In the genomic region with DNA sequence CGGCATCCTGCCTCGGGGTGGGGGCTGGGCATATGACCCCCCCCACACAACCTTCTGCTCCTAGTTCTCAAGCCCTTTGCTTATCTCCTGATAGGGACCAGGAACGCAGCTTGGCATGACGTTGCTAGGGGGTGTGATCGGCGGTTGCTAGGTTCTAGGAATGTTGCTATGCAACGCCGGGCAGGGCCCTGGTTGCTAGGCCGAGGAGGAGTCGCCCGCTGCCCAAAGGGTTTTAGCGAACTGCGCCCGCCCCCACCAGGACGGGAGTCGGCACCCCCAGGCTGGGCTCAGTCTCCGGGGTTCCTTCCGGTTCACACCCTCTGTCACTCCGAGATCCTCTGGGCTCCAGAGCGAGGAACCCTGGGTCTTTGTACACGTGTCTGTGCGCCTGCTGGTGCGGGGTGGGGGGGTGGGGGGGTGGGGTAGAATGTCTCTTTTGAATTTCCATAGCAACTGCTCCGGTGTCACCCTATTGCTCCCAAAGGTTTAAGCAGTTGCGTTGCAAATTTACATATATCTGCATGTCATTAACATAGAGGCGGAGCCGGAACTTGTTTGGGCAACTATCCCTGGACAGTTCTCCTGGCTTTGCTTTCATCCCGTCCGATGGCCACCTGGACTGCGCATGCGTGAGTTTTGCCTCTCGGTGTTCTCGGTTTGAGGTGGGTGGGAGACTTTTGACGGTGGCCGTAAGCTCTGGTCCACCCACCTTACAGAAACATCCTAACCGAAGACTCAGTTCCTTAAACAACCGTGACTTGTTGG, we compare ENCODE assay signal across 8 mouse cellular contexts. TPM values are rescaled to one million over a fixed set of nuclear protein-coding genes. Genes with fewer than 3 reads are reported as not detected.
DNase-seq lines count a peak whose midpoint lies in the region; ATAC-seq and TF ChIP-seq lines count a peak whose summit lies in the region.

No protein-coding gene starts in this region.

- 1% methylated on average over 37 of the region's 37 CpGs for WGBS in hindbrain, embryonic 13.5 days
- 1% methylated on average over 37 of the region's 37 CpGs for WGBS in lung, embryonic 16.5 days
- under 1% methylated on average over 37 of the region's 37 CpGs for WGBS in olfactory bulb, adult 2 months

- peak overlapping the region; percentile 69 for H3K9ac ChIP-seq in hindbrain, embryonic 13.5 days
- peak overlapping the region; percentile 44 for H3K9ac ChIP-seq in lung, embryonic 16.5 days (ENCODE audit: low read length)

- peak; percentile 85 for ATAC-seq in hindbrain, embryonic 13.5 days (ENCODE audit: low FRiP score)
- peak; percentile 88 for ATAC-seq in lung, embryonic 16.5 days (ENCODE audit: low read depth)

- peak overlapping the region; percentile 87 for H3K27ac ChIP-seq in hindbrain, embryonic 13.5 days
- H3K27ac ChIP-seq in lung, embryonic 16.5 days (ENCODE audit: low read length): no peak overlapping the region
- H3K27ac ChIP-seq in olfactory bulb, adult 2 months (ENCODE audit: insufficient read depth, low read depth, low read length): peak overlapping the region; percentile 84

- H3K27me3 ChIP-seq in hindbrain, embryonic 13.5 days: peaks cover 12% of the 10 kb centered on the region; the same call in 1 of the 2 replicates
- H3K27me3 ChIP-seq in lung, embryonic 16.5 days (ENCODE audit: control insufficient read depth, insufficient read depth, low read depth, low read length): peaks cover 8% of the 10 kb centered on the region

- no peaks in the 10 kb centered on the region for H3K36me3 ChIP-seq in hindbrain, embryonic 13.5 days
- no peaks in the 10 kb centered on the region for H3K36me3 ChIP-seq in lung, embryonic 16.5 days (ENCODE audit: control insufficient read depth, insufficient read depth, low read length)

- H3K9me3 ChIP-seq in hindbrain, embryonic 13.5 days: no peaks in the 10 kb centered on the region
- H3K9me3 ChIP-seq in lung, embryonic 16.5 days (ENCODE audit: control insufficient read depth, low read length): no peaks in the 10 kb centered on the region

- peak overlapping the region; percentile 93 for H3K4me2 ChIP-seq in hindbrain, embryonic 13.5 days
- H3K4me2 ChIP-seq in lung, embryonic 16.5 days (ENCODE audit: low read depth, low read length): peak overlapping the region; percentile 68

- peak; percentile 96 for DNase-seq in R1 (ENCODE audit: low read depth, low spot score)
- peak; percentile 66 for DNase-seq in cerebellum, adult 9-10 months
- peak; percentile 87 to 89 for DNase-seq in frontal cortex, adult 2 months (ENCODE audit: extremely low spot score in 1 of 2, low spot score in 1 of 2)
- peak; percentile 84 to 88 for DNase-seq in layer of hippocampus, postnatal 14 days (ENCODE audit: low spot score in 2 of 2)
- peak; percentile 39 for DNase-seq in urinary bladder, adult 2 months (ENCODE audit: low spot score)

- no peak for TF ChIP-seq CTCF in olfactory bulb, adult 2 months (IDR thresholded peaks at IDR 0.05; ENCODE audit: insufficient read depth, low read depth, low read length)

- H3K4me3 ChIP-seq in hindbrain, embryonic 13.5 days: peak overlapping the region; percentile 44
- H3K4me3 ChIP-seq in lung, embryonic 16.5 days (ENCODE audit: low read length): peak overlapping the region; percentile 44
- peak overlapping the region; percentile 51 for H3K4me3 ChIP-seq in olfactory bulb, adult 2 months (ENCODE audit: insufficient read depth, low read depth, low read length)

- peaks cover 30% of the 10 kb centered on the region for H3K4me1 ChIP-seq in hindbrain, embryonic 13.5 days (replicated peaks)
- H3K4me1 ChIP-seq in lung, embryonic 16.5 days (replicated peaks; ENCODE audit: control insufficient read depth, insufficient read depth, low read length): peaks cover 13% of the 10 kb centered on the region
- H3K4me1 ChIP-seq in olfactory bulb, adult 2 months (ENCODE audit: control insufficient read depth, insufficient read depth, low read length): peaks cover 23% of the 10 kb centered on the region

- TF ChIP-seq POLR2A in olfactory bulb, adult 2 months (IDR thresholded peaks at IDR 0.05; ENCODE audit: insufficient read depth, low read depth, low read length): no peak; the same call in 1 of the 2 replicates

RNA-seq across cellular contexts. Expression of a gene that starts 24.3 kb away (rescaled TPM):
- polyA plus RNA-seq in frontal cortex, adult 2 months (2012; rRNA removed): 263 and 272 TPM in 2 replicates
- 9.3 and 11.3 TPM in 2 replicates for polyA plus RNA-seq in hindbrain, embryonic 13.5 days (2015; fragmentation: Nextera tagmentation; extraction: Ambion mirVana)
- 100 to 1,000 TPM; 451 to 472 TPM for total RNA-seq in layer of hippocampus, postnatal 14 days (2021)
- polyA plus RNA-seq in lung, embryonic 16.5 days (2015; fragmentation: Nextera tagmentation; extraction: Ambion mirVana): 0.40 and 1.0 TPM in 2 replicates
- not detected in 2 replicates for polyA plus RNA-seq in olfactory bulb, adult 2 months (2012; ENCODE audit: insufficient read depth, insufficient read length, low replicate concordance, missing spikeins)
- 4.0 and 5.4 TPM in 2 replicates for polyA plus RNA-seq in urinary bladder, adult 2 months (2012; rRNA removed)

RNA-seq across cellular contexts. Expression of a gene that starts 31.3 kb away (rescaled TPM):
- polyA plus RNA-seq in frontal cortex, adult 2 months (2012; rRNA removed): 0.40 TPM in 2 replicates
- polyA plus RNA-seq in hindbrain, embryonic 13.5 days (2015; fragmentation: Nextera tagmentation; extraction: Ambion mirVana): not detected in 2 replicates
- under 1 TPM; 0.09 to 0.21 TPM for total RNA-seq in layer of hippocampus, postnatal 14 days (2021)
- not detected in 2 replicates for polyA plus RNA-seq in lung, embryonic 16.5 days (2015; fragmentation: Nextera tagmentation; extraction: Ambion mirVana)
- not detected in 2 replicates for polyA plus RNA-seq in olfactory bulb, adult 2 months (2012; ENCODE audit: insufficient read depth, insufficient read length, low replicate concordance, missing spikeins)
- not detected in 2 replicates for polyA plus RNA-seq in urinary bladder, adult 2 months (2012; rRNA removed)

Comparison
In these comparisons a context has a peak if more than half of its experiments do, and no peak if none do; other contexts are left out.
1. DNase-seq: peak in every context shown above with its lines; median percentile 96 in R1; 88 in frontal cortex, adult 2 months; 86 in layer of hippocampus, postnatal 14 days; 66 in cerebellum, adult 9-10 months; 39 in urinary bladder, adult 2 months.